Mouse (Mus musculus) frontal cortex, adult (tissue): Measurements from ENCODE around the gene Slc34a1.

ENCODE experiments used
- ATAC-seq: cut with Nextera tagmentation; 2 replicates; pipeline ENCODE4 v1.9.2; 2017; ENCODE audit warnings: mild to moderate bottlenecking, moderate library complexity, mixed read lengths; ENCODE audit not compliant: low TSS enrichment

Slc34a1 gene

GRCm38 (mm10) chr13:55444286-55444936 lies 46.4 kb downstream of the Slc34a1 start:
- peak; percentile 25 for ATAC-seq

- ATAC-seq: peak; percentile 93
Measured at GRCm38 (mm10) chr13:55444937-55445315, 46.9 kb downstream of the Slc34a1 start, which contains the start of gene Grk6. Grk6 (plus strand) TSS chr13:55445072.

- ATAC-seq: peak; percentile 36; the same call in 1 of the 2 replicates
Measured at GRCm38 (mm10) chr13:55445361-55446091, 47.5 kb downstream of the Slc34a1 start.

- no peak for ATAC-seq
Measured at GRCm38 (mm10) chr13:55446483-55447105, 48.6 kb downstream of the Slc34a1 start.

- ATAC-seq: no peak
Measured at GRCm38 (mm10) chr13:55447543-55447943, 49.6 kb downstream of the Slc34a1 start.

- ATAC-seq: no peak
Measured at GRCm38 (mm10) chr13:55448131-55448530, 50.1 kb downstream of the Slc34a1 start.

- ATAC-seq: no peak
Measured at GRCm38 (mm10) chr13:55449205-55449604, 51.2 kb downstream of the Slc34a1 start.

- ATAC-seq: no peak
Measured at GRCm38 (mm10) chr13:55449679-55450441, 51.9 kb downstream of the Slc34a1 start.

- peak; percentile 58; the same call in 1 of the 2 replicates for ATAC-seq
Measured at GRCm38 (mm10) chr13:55450511-55450980, 52.6 kb downstream of the Slc34a1 start.

- ATAC-seq: no peak
Measured at GRCm38 (mm10) chr13:55451296-55451695, 53.3 kb downstream of the Slc34a1 start.

- ATAC-seq: no peak
Measured at GRCm38 (mm10) chr13:55451785-55452549, 54.0 kb downstream of the Slc34a1 start.

GRCm38 (mm10) chr13:55462965-55463364 lies 65.0 kb downstream of the Slc34a1 start:
- ATAC-seq: no peak

GRCm38 (mm10) chr13:55463399-55464026 lies 65.5 kb downstream of the Slc34a1 start:
- peak; percentile 8; the same call in 1 of the 2 replicates for ATAC-seq

- ATAC-seq: peak; percentile 58
Measured at GRCm38 (mm10) chr13:55464027-55464884, 66.3 kb downstream of the Slc34a1 start, which contains the start of gene Prr7. Prr7 (plus strand) TSS chr13:55464267.

GRCm38 (mm10) chr13:55465184-55465583 lies 67.2 kb downstream of the Slc34a1 start:
- peak; percentile 27; the same call in 1 of the 2 replicates for ATAC-seq
